Mouse (Mus musculus) erythroblast, embryonic 14.5 days (primary cell): Measurements from ENCODE around the gene Ncoa7.

Experiments
- GATA1 ChIP-seq: IDR thresholded peaks from 2 replicates; pipeline ENCODE4 v1.6.1; 2012; ENCODE audit warnings: low read length, inconsistent platforms, mixed read lengths
- TAL1 ChIP-seq: IDR thresholded peaks from 3 replicates; pipeline ENCODE4 v1.6.1; 2012; ENCODE audit warnings: low read length, inconsistent platforms, mixed read lengths

DNA sequence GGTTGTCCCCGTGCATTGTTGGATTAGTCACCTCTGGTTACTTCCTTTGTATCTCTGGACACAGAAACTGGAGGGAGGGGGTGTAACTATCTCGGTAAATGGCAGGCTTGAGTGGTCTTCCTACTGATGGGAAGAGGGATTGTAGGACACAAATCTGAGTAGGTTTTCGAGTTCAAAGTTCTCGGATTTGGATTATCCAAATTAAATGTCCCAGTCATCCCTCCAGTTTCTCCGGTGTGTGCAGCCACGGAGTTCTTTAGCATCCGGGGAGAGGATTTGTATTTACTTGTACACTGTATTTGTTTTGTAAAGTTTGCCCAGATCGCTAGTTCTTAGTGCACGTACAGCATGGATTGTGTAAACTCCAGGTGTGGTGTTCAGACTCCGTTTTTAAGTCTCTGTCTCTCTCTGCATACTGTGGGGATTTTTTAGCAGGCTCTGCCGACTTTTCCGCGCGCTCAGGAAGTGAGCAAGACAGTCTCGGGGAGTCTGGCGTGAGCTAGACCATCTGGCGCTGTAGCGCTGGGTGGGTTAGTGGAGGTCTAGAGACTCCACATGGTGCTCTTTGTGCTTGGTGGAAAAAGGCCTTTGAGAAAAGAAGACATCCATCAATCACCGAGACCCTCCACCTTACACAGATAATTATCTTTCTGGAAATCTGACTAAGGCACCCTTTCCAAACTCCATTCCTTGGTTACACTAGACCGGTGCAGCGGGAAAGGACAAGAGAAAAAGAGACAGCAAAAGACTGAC, 40.5 kb upstream of the Ncoa7 start:
- TF ChIP-seq TAL1 (no peak), GATA1 (no peak)
